Mouse (Mus musculus) testis, adult 2 months (tissue): ENCODE measurements at regions not wholly inside any gene's neighbourhood (a gene's known extent, or its start where the extent isn't known, plus 50 kb on each side); places are given as distances from the start of the nearest gene placed in this dataset.

ENCODE experiments used
- CTCF ChIP-seq: fragments of 200-500 bp; IDR thresholded peaks from 2 replicates; pipeline ENCODE4 v1.5.1; 2012; ENCODE audit warnings: low read depth, mild to moderate bottlenecking, inconsistent platforms, low read length, moderate library complexity; ENCODE audit not compliant: control insufficient read depth, insufficient read depth, insufficient replicate concordance
- POLR2A ChIP-seq: fragments of 200-500 bp; IDR thresholded peaks from 2 replicates; pipeline ENCODE4 v1.6.1; 2012; ENCODE audit warnings: low read depth, mild to moderate bottlenecking, inconsistent platforms, low read length, moderate library complexity; ENCODE audit not compliant: control insufficient read depth

DNA sequence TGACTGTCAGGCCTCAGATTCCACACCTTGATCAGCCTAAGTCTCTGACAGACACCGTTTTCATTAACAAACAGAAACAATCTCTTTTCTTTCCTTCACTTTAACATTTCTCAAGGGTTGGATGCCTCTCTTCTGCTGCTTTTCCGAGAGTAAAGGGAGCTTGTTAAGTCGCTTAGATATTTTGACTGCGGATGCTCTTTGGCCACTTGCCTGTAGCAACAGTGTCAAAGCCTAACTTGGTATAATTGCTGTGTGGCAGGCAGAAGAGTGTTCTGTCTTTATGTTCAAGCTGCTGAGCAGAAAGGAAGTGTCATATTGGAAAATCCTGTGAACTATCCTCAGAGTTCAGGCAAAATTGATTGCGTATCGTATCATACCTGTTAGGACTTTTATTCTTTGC lies 112.3 kb upstream of the Zeb2 start:
- TF ChIP-seq CTCF (no peak), POLR2A (no peak)
